ENCODE assay signal across 12 mouse cellular contexts in genomic region chrX:167032586-167032985, GRCm38 (mm10).
A peak's percentile ranks its signal among the peaks of the same experiment; 100 is the strongest.
DNase-seq lines count a peak whose midpoint lies in the region; ATAC-seq and TF ChIP-seq lines count a peak whose summit lies in the region.
"Had no signal": no experiment of that assay in that cellular context is flagged by ENCODE, and none has a peak within 500 bp of the region (broad histone marks: within the 10 kb centered on the region; RNA-seq: fewer than 3 reads in every experiment).

No protein-coding gene starts in this region.

- no peaks in the 10 kb centered on the region for H3K79me2 ChIP-seq in heart, adult 2 months (replicated peaks; ENCODE audit: control insufficient read depth, insufficient read depth, low read length)

- H3K4me2 ChIP-seq in heart, embryonic 11.5 days = no peak overlapping the region
- no peak overlapping the region for H3K4me2 ChIP-seq in embryonic facial prominence, embryonic 14.5 days (ENCODE audit: low read depth, low read length)
- no peak overlapping the region for H3K4me2 ChIP-seq in kidney, embryonic 15.5 days
- H3K4me2 ChIP-seq: liver, embryonic 11.5 days; neural tube, embryonic 12.5 days had no signal

- peaks cover 2% of the 10 kb centered on the region for H3K4me1 ChIP-seq in heart, adult 2 months (ENCODE audit: control insufficient read depth, insufficient read depth, low read length)
- no peaks in the 10 kb centered on the region for H3K4me1 ChIP-seq in heart, embryonic 11.5 days (ENCODE audit: control insufficient read depth, insufficient read depth, low read length)
- H3K4me1 ChIP-seq in embryonic facial prominence, embryonic 14.5 days (ENCODE audit: control insufficient read depth, insufficient read depth, low read length) = no peaks in the 10 kb centered on the region
- H3K4me1 ChIP-seq in kidney, embryonic 15.5 days = no peaks in the 10 kb centered on the region
- H3K4me1 ChIP-seq: neural tube, embryonic 12.5 days had no signal

- WGBS in heart, adult 2 months = 34% methylated on average over 3 of the region's 3 CpGs
- WGBS in heart, embryonic 11.5 days (ENCODE audit: insufficient replicate concordance) = 42% methylated on average over 3 of the region's 3 CpGs
- 41% methylated on average over 3 of the region's 3 CpGs for WGBS in embryonic facial prominence, embryonic 14.5 days
- WGBS in kidney, embryonic 15.5 days = 45% methylated on average over 3 of the region's 3 CpGs

- H3K27me3 ChIP-seq in heart, adult 2 months (ENCODE audit: control insufficient read depth, insufficient read depth, low read length) = no peaks in the 10 kb centered on the region
- H3K27me3 ChIP-seq in heart, embryonic 11.5 days (ENCODE audit: control insufficient read depth, insufficient read depth, low read length) = no peaks in the 10 kb centered on the region
- 0 out of 2 replicates have a peak, but pooled peaks cover 8% of the 10 kb centered on the region for H3K27me3 ChIP-seq in embryonic facial prominence, embryonic 14.5 days (replicated peaks; ENCODE audit: control insufficient read depth, insufficient read depth, low read length)
- peaks cover 32% of the 10 kb centered on the region for H3K27me3 ChIP-seq in kidney, embryonic 15.5 days
- H3K27me3 ChIP-seq: neural tube, embryonic 12.5 days had no signal

- H3K27ac ChIP-seq in heart, adult 2 months = peak overlapping the region; percentile 76
- no peak overlapping the region for H3K27ac ChIP-seq in heart, embryonic 11.5 days (ENCODE audit: low read depth, low read length)
- 0 out of 2 replicates have a peak overlapping the region, but pooled peaks have one; percentile 10 for H3K27ac ChIP-seq in embryonic facial prominence, embryonic 14.5 days (replicated peaks; ENCODE audit: low read depth, low read length)
- peak overlapping the region; percentile 19; the same call in 1 of the 2 replicates for H3K27ac ChIP-seq in kidney, embryonic 15.5 days
- H3K27ac ChIP-seq: hindbrain, postnatal 0 days; neural tube, embryonic 12.5 days had no signal

- TF ChIP-seq CTCF in heart, adult 2 months (IDR thresholded peaks at IDR 0.05) = no peak

- H3K36me3 ChIP-seq in heart, adult 2 months (ENCODE audit: control insufficient read depth, insufficient read depth, low read length) = no peaks in the 10 kb centered on the region
- no peaks in the 10 kb centered on the region for H3K36me3 ChIP-seq in heart, embryonic 11.5 days (ENCODE audit: control insufficient read depth, insufficient read depth, low read length)
- no peaks in the 10 kb centered on the region for H3K36me3 ChIP-seq in embryonic facial prominence, embryonic 14.5 days (ENCODE audit: control insufficient read depth, insufficient read depth, low read length)
- no peaks in the 10 kb centered on the region for H3K36me3 ChIP-seq in kidney, embryonic 15.5 days
- H3K36me3 ChIP-seq: neural tube, embryonic 12.5 days had no signal

- intact Hi-C loops in heart, adult 2 months (cut with DNase I) = loop anchor here (5.0 to 10.0 kb wide), 3 partner anchors 70 to 370 kb away; partner anchors contain the start of gene Tmsb4x

- no peak overlapping the region for H3K9ac ChIP-seq in heart, adult 2 months (ENCODE audit: low read depth, low read length)
- no peak overlapping the region for H3K9ac ChIP-seq in heart, embryonic 11.5 days (ENCODE audit: low read depth, low read length)
- H3K9ac ChIP-seq in embryonic facial prominence, embryonic 14.5 days (ENCODE audit: low read depth, low read length) = no peak overlapping the region
- no peak overlapping the region for H3K9ac ChIP-seq in kidney, embryonic 15.5 days
- H3K9ac ChIP-seq: neural tube, embryonic 12.5 days had no signal

- TF ChIP-seq EP300 in heart, adult 2 months (IDR thresholded peaks at IDR 0.05; ENCODE audit: insufficient read depth, low read depth, low read length) = 0 out of 2 replicates have a peak, but pooled peaks have one; percentile 39

- ATAC-seq in heart, embryonic 11.5 days (replicated peaks; ENCODE audit: insufficient number of reproducible peaks, low FRiP score, low TSS enrichment) = no peak
- peak; percentile 57; the same call in 1 of the 2 replicates for ATAC-seq in embryonic facial prominence, embryonic 14.5 days (ENCODE audit: low read depth)
- ATAC-seq in kidney, embryonic 15.5 days (replicated peaks; ENCODE audit: low FRiP score) = no peak
- 0 out of 2 replicates have a peak, but pooled peaks have one; percentile 45 for ATAC-seq in megakaryocyte, adult 5-6 weeks (ENCODE audit: poor library complexity, severe bottlenecking)
- ATAC-seq: hindbrain, postnatal 0 days had no signal

- no peak for TF ChIP-seq POLR2A in heart, adult 2 months (IDR thresholded peaks at IDR 0.05; ENCODE audit: insufficient read depth, low read depth, low read length)

- no peaks in the 10 kb centered on the region for H3K9me3 ChIP-seq in heart, embryonic 11.5 days (replicated peaks; ENCODE audit: control insufficient read depth, low read length)
- H3K9me3 ChIP-seq in embryonic facial prominence, embryonic 14.5 days (ENCODE audit: control insufficient read depth, low read length) = no peaks in the 10 kb centered on the region
- H3K9me3 ChIP-seq in kidney, embryonic 15.5 days (replicated peaks) = no peaks in the 10 kb centered on the region
- H3K9me3 ChIP-seq: neural tube, embryonic 12.5 days had no signal

- no peak overlapping the region for H3K4me3 ChIP-seq in heart, adult 2 months
- H3K4me3 ChIP-seq in heart, embryonic 11.5 days (ENCODE audit: low read depth, low read length) = no peak overlapping the region
- H3K4me3 ChIP-seq in embryonic facial prominence, embryonic 14.5 days (ENCODE audit: low read depth, low read length) = no peak overlapping the region
- H3K4me3 ChIP-seq in kidney, embryonic 15.5 days (replicated peaks) = no peak overlapping the region
- H3K4me3 ChIP-seq: erythroblast, embryonic 14.5 days; neural tube, embryonic 12.5 days had no signal

- peak in 1 of 2 experiments; percentile 24 for DNase-seq in heart, adult 2 months
- peak; percentile 45 for DNase-seq in embryonic facial prominence, embryonic 14.5 days (ENCODE audit: low spot score)
- no peak for DNase-seq in layer of hippocampus, postnatal 36 days
- no peak for DNase-seq in adrenal gland, postnatal 4 days (ENCODE audit: low spot score in 2 of 2)
- no peak for DNase-seq in testis, postnatal 14 days (ENCODE audit: low spot score)

Comparison
In these comparisons a context has a peak if more than half of its experiments do, and no peak if none do; other contexts are left out.
1. ATAC-seq: peak in embryonic facial prominence, embryonic 14.5 days (single experiment) and megakaryocyte, adult 5-6 weeks (single experiment); none in heart, embryonic 11.5 days (single experiment) and kidney, embryonic 15.5 days (single experiment).